Mouse (Mus musculus): ENCODE measurements around the gene Pemt. TPM values are rescaled to one million over a fixed set of nuclear protein-coding genes. Genes with fewer than 3 reads are reported as not detected.

The Pemt gene
- polyA plus RNA-seq, 1 experiment from 2014 or later: 8.9 TPM

- Histone ChIP-seq H3K4me2 (no peak overlapping the region), H3K4me3 (no peak overlapping the region), H3K36me3 (no peaks in the 10 kb centered on the region), H3K9ac (no peak overlapping the region), H3K4me1 (replicated peaks) (no peaks in the 10 kb centered on the region; the same call in 1 of the 2 replicates), H3K27ac (replicated peaks) (no peak overlapping the region), H3K9me3 (no peaks in the 10 kb centered on the region), H3K27me3 (no peaks in the 10 kb centered on the region)
- 75% methylated on average over 5 of the region's 5 CpGs for WGBS
- ATAC-seq (ENCODE audit: low FRiP score, low read depth): no peak
Observed at GRCm38 (mm10) chr11:60026166-60026565, 20.1 kb downstream of the Pemt start.

- Histone ChIP-seq H3K4me2 (no peak overlapping the region), H3K4me1 (replicated peaks) (no peaks in the 10 kb centered on the region), H3K9ac (no peak overlapping the region), H3K4me3 (no peak overlapping the region), H3K27ac (replicated peaks) (no peak overlapping the region), H3K9me3 (no peaks in the 10 kb centered on the region), H3K27me3 (no peaks in the 10 kb centered on the region), H3K36me3 (no peaks in the 10 kb centered on the region)
- WGBS: 96% methylated on average over 6 of the region's 6 CpGs
- ATAC-seq (ENCODE audit: low FRiP score, low read depth): no peak
Observed at GRCm38 (mm10) chr11:60021201-60021600, 25.1 kb downstream of the Pemt start.

GRCm38 (mm10) chr11:60016726-60017125, 29.6 kb downstream of the Pemt start:
- H3K4me1 ChIP-seq (replicated peaks): no peaks in the 10 kb centered on the region
- H3K27ac ChIP-seq (replicated peaks): no peak overlapping the region
- H3K4me2 ChIP-seq: no peak overlapping the region
- WGBS: 67% methylated on average over 4 of the region's 4 CpGs
- H3K9ac ChIP-seq: no peak overlapping the region
- no peaks in the 10 kb centered on the region for H3K27me3 ChIP-seq
- H3K36me3 ChIP-seq: no peaks in the 10 kb centered on the region
- no peak for ATAC-seq (ENCODE audit: low FRiP score, low read depth)
- H3K9me3 ChIP-seq: no peaks in the 10 kb centered on the region
- H3K4me3 ChIP-seq: no peak overlapping the region

- WGBS: 76% methylated on average over 3 of the region's 3 CpGs
- Histone ChIP-seq H3K9me3 (no peaks in the 10 kb centered on the region), H3K27ac (replicated peaks) (no peak overlapping the region), H3K9ac (no peak overlapping the region), H3K4me1 (replicated peaks) (peaks cover 10% of the 10 kb centered on the region), H3K36me3 (no peaks in the 10 kb centered on the region), H3K4me3 (no peak overlapping the region), H3K27me3 (no peaks in the 10 kb centered on the region), H3K4me2 (no peak overlapping the region)
- no peak for ATAC-seq (ENCODE audit: low FRiP score, low read depth)
Observed at GRCm38 (mm10) chr11:60011516-60011915, 34.8 kb downstream of the Pemt start.

- no peaks in the 10 kb centered on the region for H3K9me3 ChIP-seq
- H3K4me3 ChIP-seq: no peak overlapping the region
- no peak for ATAC-seq (ENCODE audit: low FRiP score, low read depth)
- 43% methylated on average over 3 of the region's 3 CpGs for WGBS
- H3K4me2 ChIP-seq: no peak overlapping the region
- H3K4me1 ChIP-seq (replicated peaks): peaks cover 10% of the 10 kb centered on the region
- no peak overlapping the region for H3K9ac ChIP-seq
- H3K27me3 ChIP-seq: no peaks in the 10 kb centered on the region
- H3K36me3 ChIP-seq: no peaks in the 10 kb centered on the region
- H3K27ac ChIP-seq (replicated peaks): peak overlapping the region; percentile 59
Observed at GRCm38 (mm10) chr11:60009451-60009850, 36.8 kb downstream of the Pemt start.

- H3K9ac ChIP-seq: no peak overlapping the region
- H3K36me3 ChIP-seq: no peaks in the 10 kb centered on the region
- 82% methylated on average over 3 of the region's 3 CpGs for WGBS
- no peak overlapping the region for H3K4me3 ChIP-seq
- H3K9me3 ChIP-seq: no peaks in the 10 kb centered on the region
- no peaks in the 10 kb centered on the region for H3K27me3 ChIP-seq
- no peak for ATAC-seq (ENCODE audit: low FRiP score, low read depth)
- H3K4me2 ChIP-seq: no peak overlapping the region
- H3K4me1 ChIP-seq (replicated peaks): peaks cover 10% of the 10 kb centered on the region
- no peak overlapping the region for H3K27ac ChIP-seq (replicated peaks)
Observed at GRCm38 (mm10) chr11:60005866-60006265, 40.4 kb downstream of the Pemt start.

GRCm38 (mm10) chr11:60004716-60005115, 41.6 kb downstream of the Pemt start:
- Histone ChIP-seq H3K4me3 (no peak overlapping the region), H3K9me3 (no peaks in the 10 kb centered on the region), H3K36me3 (no peaks in the 10 kb centered on the region), H3K4me2 (no peak overlapping the region), H3K27me3 (no peaks in the 10 kb centered on the region), H3K27ac (replicated peaks) (no peak overlapping the region), H3K4me1 (replicated peaks) (peaks cover 8% of the 10 kb centered on the region), H3K9ac (no peak overlapping the region)
- WGBS: 61% methylated on average over 6 of the region's 6 CpGs
- ATAC-seq (ENCODE audit: low FRiP score, low read depth): no peak

GRCm38 (mm10) chr11:60003811-60004210, 42.5 kb downstream of the Pemt start:
- no peak for ATAC-seq (ENCODE audit: low FRiP score, low read depth)
- Histone ChIP-seq H3K9me3 (no peaks in the 10 kb centered on the region), H3K4me2 (no peak overlapping the region), H3K27ac (replicated peaks) (no peak overlapping the region), H3K36me3 (no peaks in the 10 kb centered on the region), H3K27me3 (no peaks in the 10 kb centered on the region), H3K4me1 (replicated peaks) (no peaks in the 10 kb centered on the region), H3K9ac (no peak overlapping the region), H3K4me3 (no peak overlapping the region)
- WGBS: 91% methylated on average over 8 of the region's 8 CpGs

GRCm38 (mm10) chr11:60001231-60001980, 44.9 kb downstream of the Pemt start:
- H3K9me3 ChIP-seq: no peaks in the 10 kb centered on the region
- no peak overlapping the region for H3K4me3 ChIP-seq
- no peaks in the 10 kb centered on the region for H3K27me3 ChIP-seq
- no peaks in the 10 kb centered on the region for H3K36me3 ChIP-seq
- no peak overlapping the region for H3K9ac ChIP-seq
- no peak overlapping the region for H3K4me2 ChIP-seq
- H3K4me1 ChIP-seq (replicated peaks): no peaks in the 10 kb centered on the region
- WGBS: 81% methylated on average over 5 of the region's 5 CpGs
- H3K27ac ChIP-seq (replicated peaks): no peak overlapping the region
- ATAC-seq (ENCODE audit: low FRiP score, low read depth): no peak

GRCm38 (mm10) chr11:59994318-59994717, 52.0 kb downstream of the Pemt start:
- 67% methylated on average over 9 of the region's 9 CpGs for WGBS
- Histone ChIP-seq H3K9me3 (no peaks in the 10 kb centered on the region), H3K9ac (no peak overlapping the region), H3K36me3 (no peaks in the 10 kb centered on the region), H3K27ac (replicated peaks) (no peak overlapping the region), H3K27me3 (no peaks in the 10 kb centered on the region), H3K4me3 (no peak overlapping the region), H3K4me1 (replicated peaks) (no peaks in the 10 kb centered on the region), H3K4me2 (no peak overlapping the region)
- no peak for ATAC-seq (ENCODE audit: low FRiP score, low read depth)

GRCm38 (mm10) chr11:59991365-59991764, 54.9 kb downstream of the Pemt start:
- Histone ChIP-seq H3K27ac (replicated peaks) (no peak overlapping the region), H3K9me3 (no peaks in the 10 kb centered on the region), H3K36me3 (no peaks in the 10 kb centered on the region), H3K27me3 (no peaks in the 10 kb centered on the region), H3K9ac (no peak overlapping the region), H3K4me3 (no peak overlapping the region), H3K4me2 (no peak overlapping the region), H3K4me1 (replicated peaks) (no peaks in the 10 kb centered on the region)
- WGBS: 77% methylated on average over 8 of the region's 8 CpGs
- no peak for ATAC-seq (ENCODE audit: low FRiP score, low read depth)

- WGBS: 69% methylated on average over 1 of the region's 1 CpGs
- no peak overlapping the region for H3K4me2 ChIP-seq
- H3K4me1 ChIP-seq (replicated peaks): no peaks in the 10 kb centered on the region
- H3K9ac ChIP-seq: no peak overlapping the region
- no peak for ATAC-seq (ENCODE audit: low FRiP score, low read depth)
- H3K36me3 ChIP-seq: no peaks in the 10 kb centered on the region
- H3K27me3 ChIP-seq: no peaks in the 10 kb centered on the region
- H3K27ac ChIP-seq (replicated peaks): no peak overlapping the region
- H3K4me3 ChIP-seq: no peak overlapping the region
- no peaks in the 10 kb centered on the region for H3K9me3 ChIP-seq
Observed at GRCm38 (mm10) chr11:59989406-59989805, 56.9 kb downstream of the Pemt start.

- no peak for ATAC-seq (ENCODE audit: low FRiP score, low read depth)
- Histone ChIP-seq H3K36me3 (no peaks in the 10 kb centered on the region), H3K4me2 (no peak overlapping the region), H3K4me1 (replicated peaks) (0 out of 2 replicates have a peak, but pooled peaks cover 4% of the 10 kb centered on the region), H3K4me3 (no peak overlapping the region), H3K9ac (no peak overlapping the region), H3K27me3 (0 out of 2 replicates have a peak, but pooled peaks cover 2% of the 10 kb centered on the region), H3K27ac (replicated peaks) (no peak overlapping the region), H3K9me3 (no peaks in the 10 kb centered on the region)
- 78% methylated on average over 5 of the region's 5 CpGs for WGBS
Observed at GRCm38 (mm10) chr11:59977831-59978230, 68.5 kb downstream of the Pemt start.
